Mouse (Mus musculus) activated CD4-positive, CD25-positive, alpha-beta regulatory T cell (primary cell): ENCODE results near the gene Gm14391. TPM values are rescaled to one million over a fixed set of nuclear protein-coding genes. Genes with fewer than 3 reads are reported as not detected.

Experiments
- polyA plus RNA-seq, 2 experiments: library from polyadenylated mRNA; unstranded; fragments of 100-300 nt; shearing (Covaris generic); gene quantifications; one replicate each; pipeline ENCODE4 v1.2.1; 2017

The Gm14391 gene
- 1 to 10 TPM; 1.3 to 1.7 TPM for polyA plus RNA-seq

GRCm38 (mm10) chr2:175206732-175207131, at the start of gene Gm14391:
Gm14391 (minus strand) TSS chr2:175206917.

DNA sequence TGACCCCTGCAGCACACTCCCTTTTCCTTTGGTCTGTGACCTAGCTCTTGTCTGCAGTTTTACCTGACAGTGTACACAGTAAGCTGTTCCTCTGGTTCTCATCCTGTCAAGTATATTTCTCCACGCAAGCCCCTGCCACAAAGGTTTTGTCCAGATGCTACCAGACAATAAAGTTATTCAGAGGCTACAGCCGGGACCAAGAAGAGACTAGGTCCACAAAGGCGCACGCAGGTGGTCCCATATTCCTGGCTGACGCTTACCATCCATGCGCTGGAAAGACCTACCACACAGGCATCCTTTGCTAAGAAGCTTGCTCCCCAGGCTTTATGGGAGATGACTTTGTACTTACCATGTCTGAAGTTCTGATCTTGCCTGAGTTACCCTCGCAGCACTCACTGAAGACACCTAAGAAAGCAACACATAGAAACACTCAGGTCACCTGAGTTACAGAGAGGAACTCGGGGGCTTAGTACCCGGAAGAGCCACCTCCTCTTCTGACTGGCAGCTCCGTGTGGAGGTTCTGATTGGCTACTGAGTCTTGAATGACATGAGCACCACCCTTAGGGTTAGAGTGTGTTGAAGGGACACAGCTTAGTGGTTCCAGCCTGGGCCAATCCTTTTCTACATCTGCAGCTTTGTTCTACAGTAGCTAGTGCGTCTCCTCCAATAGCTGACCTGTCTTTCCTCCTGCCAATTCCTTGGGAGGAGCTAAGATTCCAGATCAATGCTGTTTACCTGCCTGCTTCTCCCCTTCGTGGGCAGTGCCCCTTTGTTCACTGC, 31.1 kb downstream of the Gm14391 start, which contains the start of gene Gm14443:
Gene Gm14443, minus strand, starts transcription at position 471 of the 780 bp plus-strand sequence.

GRCm38 (mm10) chr2:175141993-175142295, 64.8 kb downstream of the Gm14391 start, which contains the start of gene Gm14399:
Gm14399 (minus strand) TSS chr2:175142012.

Other genes with a start within 250 kb of the Gm14391 start
- not detected for gene Gm14444, start 196.7 kb downstream of the Gm14391 start, polyA plus RNA-seq
- gene Gm14393, start 139.1 kb downstream of the Gm14391 start, polyA plus RNA-seq, result not detected
- 1 to 10 TPM; 8.3 to 8.8 TPM for gene Gm14399, start 64.9 kb downstream of the Gm14391 start, polyA plus RNA-seq
- gene Gm14443, start 31.0 kb downstream of the Gm14391 start, polyA plus RNA-seq, result under 1 TPM; 0.10 to 0.15 TPM
- 1 to 10 TPM; 1.0 to 2.4 TPM for gene Gm14440, start 68.2 kb upstream of the Gm14391 start, polyA plus RNA-seq
- 1 to 10 TPM; 7.7 to 9.1 TPM for gene Gm4631, start 131.3 kb upstream of the Gm14391 start, polyA plus RNA-seq
- gene Zfp968, start 165.5 kb upstream of the Gm14391 start, polyA plus RNA-seq, result 1 to 10 TPM; 1.5 to 3.8 TPM
- 10 to 100 TPM in 1 of 2 experiments, 1 to 10 TPM in 1; 6.8 to 16.6 TPM for gene Gm4724, start 228.9 kb upstream of the Gm14391 start, polyA plus RNA-seq